Mouse (Mus musculus): Measurements from ENCODE around the gene Nog. TPM values are rescaled to one million over a fixed set of nuclear protein-coding genes. Genes with fewer than 3 reads are reported as not detected.

The Nog gene
- 3.6 and 4.1 TPM in 2 replicates for polyA plus RNA-seq (2014; fragmentation: Nextera tagmentation; extraction: Ambion mirVana)

DNA sequence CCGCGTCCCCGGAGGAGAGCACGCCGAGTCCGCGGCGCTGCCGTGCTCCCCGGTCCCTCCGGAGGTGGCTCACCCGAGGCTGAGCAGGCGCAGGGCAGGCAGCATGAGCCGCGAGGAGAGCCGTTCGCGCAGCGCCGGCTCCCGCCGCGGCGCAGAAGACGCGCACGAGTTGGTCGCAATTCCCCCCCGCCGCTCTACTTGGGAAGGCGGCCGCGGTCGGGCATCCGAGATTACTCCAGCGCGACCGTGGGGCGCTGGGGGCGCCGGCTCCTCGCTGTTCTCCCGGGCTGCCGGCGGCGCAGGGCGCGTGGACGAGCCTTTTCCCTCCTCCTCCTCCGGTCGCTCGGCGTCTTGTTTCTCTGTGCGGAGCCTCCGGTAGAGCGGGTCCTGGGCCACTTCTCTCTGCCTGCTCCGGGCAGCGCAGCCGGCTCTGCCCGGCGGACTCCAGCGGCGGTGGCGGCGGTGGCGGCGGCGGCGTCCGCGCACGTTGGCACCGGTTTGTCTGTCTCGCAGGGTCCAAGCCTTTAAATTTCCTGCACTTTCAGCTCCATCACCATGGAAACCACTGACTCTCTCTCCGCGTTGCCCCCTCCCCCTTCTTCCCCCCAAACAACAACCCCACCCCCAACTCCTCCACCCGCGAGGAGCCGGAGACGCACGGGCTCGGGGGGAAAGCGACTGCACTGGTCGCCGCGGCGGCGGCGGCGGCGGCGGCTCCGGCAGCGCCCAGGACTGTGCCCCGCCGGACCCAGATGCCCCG, at the start of gene Nog:
Gene Nog, minus strand, starts transcription at position 277 of the 760 bp plus-strand sequence.
- under 1% methylated on average over 93 of the region's 97 CpGs for WGBS

DNA sequence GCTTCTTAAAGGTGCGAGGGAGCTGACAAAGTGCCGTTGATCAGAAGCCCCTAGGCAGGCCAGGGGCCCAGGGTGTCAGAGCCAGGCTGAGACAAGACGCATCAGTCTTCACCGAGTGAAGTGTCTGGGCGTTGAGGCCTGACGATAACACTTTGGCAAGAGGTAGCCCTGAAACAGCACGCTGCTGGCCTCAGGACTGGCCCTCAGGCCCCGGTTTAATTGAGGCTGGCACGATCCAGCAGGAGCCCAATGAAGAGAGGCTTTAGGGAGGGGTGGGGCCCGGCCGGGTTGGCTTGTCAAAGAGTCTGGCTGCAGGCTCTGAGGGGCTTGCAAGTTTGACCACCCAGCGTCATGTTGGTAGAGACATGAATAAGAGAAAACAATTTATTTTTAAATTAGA, 38.1 kb upstream of the Nog start:
- no peak for ATAC-seq (replicated peaks; ENCODE audit: low FRiP score, low TSS enrichment, low read depth)
- Histone ChIP-seq H3K9ac (ENCODE audit: low read length) (no peak overlapping the region), H3K27ac (ENCODE audit: low read depth) (no peak overlapping the region), H3K4me1 (replicated peaks; ENCODE audit: control insufficient read depth, insufficient read depth, low read length) (no peaks in the 10 kb centered on the region), H3K4me3 (ENCODE audit: low read depth, low read length) (no peak overlapping the region), H3K36me3 (ENCODE audit: control insufficient read depth, insufficient read depth, low read length) (no peaks in the 10 kb centered on the region), H3K4me2 (ENCODE audit: low read length) (no peak overlapping the region), H3K27me3 (replicated peaks; ENCODE audit: control insufficient read depth, insufficient read depth, low read length) (no peaks in the 10 kb centered on the region), H3K9me3 (ENCODE audit: control insufficient read depth, low read length) (no peaks in the 10 kb centered on the region)
- WGBS = 47% methylated on average over 12 of the region's 12 CpGs
- DNase-seq (ENCODE audit: low spot score) = no peak

More for the DNA sequence above, at the start of gene Nog:
- H3K36me3 ChIP-seq (ENCODE audit: control insufficient read depth, insufficient read depth, low read length) = no peaks in the 10 kb centered on the region
- peak within 1 kb of the TSS; percentile 61 for H3K4me3 ChIP-seq (ENCODE audit: low read depth, low read length)
- peaks cover 6% of the 10 kb centered on the region; the same call in 1 of the 2 replicates for H3K9me3 ChIP-seq (ENCODE audit: control insufficient read depth, low read length)
- H3K4me2 ChIP-seq (ENCODE audit: low read length) = peak within 1 kb of the TSS; percentile 93
- H3K9ac ChIP-seq (ENCODE audit: low read length) = peak within 1 kb of the TSS; percentile 59
- peak; percentile 85 for DNase-seq (ENCODE audit: low spot score)
- peak; percentile 11; the same call in 1 of the 2 replicates for ATAC-seq (replicated peaks; ENCODE audit: low FRiP score, low TSS enrichment, low read depth)
- peaks cover 19% of the 10 kb centered on the region for H3K4me1 ChIP-seq (replicated peaks; ENCODE audit: control insufficient read depth, insufficient read depth, low read length)
- peak within 1 kb of the TSS; percentile 74 for H3K27ac ChIP-seq (ENCODE audit: low read depth)
- peaks cover 20% of the 10 kb centered on the region for H3K27me3 ChIP-seq (replicated peaks; ENCODE audit: control insufficient read depth, insufficient read depth, low read length)

DNA sequence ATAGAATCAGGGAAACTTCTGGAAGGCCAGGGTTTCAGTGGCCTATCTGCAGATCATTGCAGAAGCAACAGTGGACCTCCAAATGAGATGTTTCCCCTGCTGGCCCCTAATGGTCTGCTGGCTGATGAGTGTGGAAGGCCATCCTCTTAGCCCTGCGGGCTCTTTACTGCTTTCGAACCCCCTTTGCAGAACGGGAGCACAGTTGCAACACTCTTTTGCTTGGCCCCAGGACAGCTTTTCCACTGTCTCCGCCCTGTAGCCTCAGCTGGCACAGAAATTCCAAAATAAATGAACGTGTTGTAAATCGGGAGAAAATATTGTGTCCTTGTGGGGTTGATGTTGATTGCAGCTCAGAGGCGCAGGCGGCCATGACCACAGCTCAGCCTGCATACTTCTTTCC, 37.7 kb upstream of the Nog start:
- Histone ChIP-seq H3K27ac (ENCODE audit: low read depth) (no peak overlapping the region), H3K9ac (ENCODE audit: low read length) (no peak overlapping the region), H3K9me3 (ENCODE audit: control insufficient read depth, low read length) (no peaks in the 10 kb centered on the region), H3K27me3 (replicated peaks; ENCODE audit: control insufficient read depth, insufficient read depth, low read length) (no peaks in the 10 kb centered on the region), H3K4me2 (ENCODE audit: low read length) (no peak overlapping the region), H3K4me3 (ENCODE audit: low read depth, low read length) (no peak overlapping the region), H3K36me3 (ENCODE audit: control insufficient read depth, insufficient read depth, low read length) (no peaks in the 10 kb centered on the region), H3K4me1 (replicated peaks; ENCODE audit: control insufficient read depth, insufficient read depth, low read length) (no peaks in the 10 kb centered on the region)
- ATAC-seq (replicated peaks; ENCODE audit: low FRiP score, low TSS enrichment, low read depth) (no peak), DNase-seq (ENCODE audit: low spot score) (no peak)
- WGBS = 71% methylated on average over 8 of the region's 8 CpGs

DNA sequence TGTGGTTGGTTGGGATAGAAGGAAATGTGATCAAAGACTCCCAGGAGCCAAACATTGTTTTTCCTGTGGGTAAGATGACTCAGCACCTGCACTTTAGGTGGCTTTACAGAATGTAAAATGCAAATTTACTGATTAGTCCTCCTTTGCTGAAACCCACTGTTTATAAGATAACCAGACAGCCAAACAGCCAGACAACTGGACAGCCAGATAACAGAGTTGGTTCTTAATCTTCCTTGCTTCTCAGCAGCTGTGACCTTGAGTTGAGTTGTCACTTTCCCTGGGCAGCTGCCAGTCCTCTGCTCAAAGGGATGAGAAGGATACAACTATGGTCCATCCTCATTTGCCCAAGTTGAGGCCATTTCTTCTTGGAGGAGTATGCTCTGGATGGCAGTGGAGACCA, 35.8 kb upstream of the Nog start:
- no peaks in the 10 kb centered on the region for H3K36me3 ChIP-seq (ENCODE audit: control insufficient read depth, insufficient read depth, low read length)

DNA sequence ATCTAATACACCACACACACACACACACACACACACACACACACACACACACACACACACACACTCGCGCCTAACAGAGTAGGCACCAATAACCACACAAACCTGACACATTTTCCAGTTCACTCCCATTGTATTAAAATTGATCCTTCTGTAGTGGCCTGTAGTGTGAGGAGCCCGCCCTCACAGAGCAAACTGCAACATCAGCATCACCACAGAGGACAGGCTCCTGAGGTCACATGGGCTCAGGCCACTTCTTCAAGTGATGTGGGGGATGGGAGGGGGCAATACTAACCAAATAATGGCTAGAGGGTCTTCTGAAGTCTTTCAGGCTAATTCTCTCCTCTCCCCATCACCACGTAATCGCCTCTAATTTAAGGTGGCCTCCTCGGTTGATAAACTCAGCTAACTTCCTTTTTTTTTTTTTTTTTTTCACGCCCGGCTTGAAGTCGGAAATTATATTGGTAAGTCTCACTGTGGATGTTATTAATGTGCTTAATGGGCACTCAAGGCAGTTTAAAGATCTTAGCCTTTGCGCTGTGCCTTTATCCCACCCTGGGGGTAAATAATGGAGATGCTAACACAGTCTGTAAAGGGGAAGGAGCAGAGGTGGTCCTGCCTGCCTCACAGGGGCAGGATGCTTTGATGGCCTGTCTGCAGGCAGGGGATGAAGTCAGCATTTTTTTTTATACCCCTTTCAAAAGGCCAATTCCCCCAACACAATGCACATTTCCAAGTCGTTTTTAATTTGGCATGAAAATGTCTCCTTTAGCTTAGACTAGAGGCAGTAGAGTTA, 25.2 kb upstream of the Nog start:
- H3K9me3 ChIP-seq (ENCODE audit: control insufficient read depth, low read length) = no peaks in the 10 kb centered on the region
- H3K4me2 ChIP-seq (ENCODE audit: low read length) = no peak overlapping the region
- ATAC-seq (replicated peaks; ENCODE audit: low FRiP score, low TSS enrichment, low read depth) (no peak), DNase-seq (ENCODE audit: low spot score) (no peak)
- no peaks in the 10 kb centered on the region for H3K27me3 ChIP-seq (replicated peaks; ENCODE audit: control insufficient read depth, insufficient read depth, low read length)
- no peaks in the 10 kb centered on the region for H3K4me1 ChIP-seq (replicated peaks; ENCODE audit: control insufficient read depth, insufficient read depth, low read length)
- no peak overlapping the region for H3K4me3 ChIP-seq (ENCODE audit: low read depth, low read length)
- H3K36me3 ChIP-seq (ENCODE audit: control insufficient read depth, insufficient read depth, low read length) = no peaks in the 10 kb centered on the region
- WGBS = 61% methylated on average over 11 of the region's 11 CpGs
- H3K27ac ChIP-seq (ENCODE audit: low read depth) = no peak overlapping the region
- no peak overlapping the region for H3K9ac ChIP-seq (ENCODE audit: low read length)

More for the DNA sequence above, 35.8 kb upstream of the Nog start:
- Histone ChIP-seq H3K9me3 (ENCODE audit: control insufficient read depth, low read length) (no peaks in the 10 kb centered on the region), H3K27me3 (replicated peaks; ENCODE audit: control insufficient read depth, insufficient read depth, low read length) (no peaks in the 10 kb centered on the region), H3K4me3 (ENCODE audit: low read depth, low read length) (no peak overlapping the region), H3K27ac (ENCODE audit: low read depth) (no peak overlapping the region), H3K9ac (ENCODE audit: low read length) (no peak overlapping the region), H3K4me2 (ENCODE audit: low read length) (no peak overlapping the region), H3K4me1 (replicated peaks; ENCODE audit: control insufficient read depth, insufficient read depth, low read length) (no peaks in the 10 kb centered on the region)
- DNase-seq (ENCODE audit: low spot score) (no peak), ATAC-seq (replicated peaks; ENCODE audit: low FRiP score, low TSS enrichment, low read depth) (no peak)

DNA sequence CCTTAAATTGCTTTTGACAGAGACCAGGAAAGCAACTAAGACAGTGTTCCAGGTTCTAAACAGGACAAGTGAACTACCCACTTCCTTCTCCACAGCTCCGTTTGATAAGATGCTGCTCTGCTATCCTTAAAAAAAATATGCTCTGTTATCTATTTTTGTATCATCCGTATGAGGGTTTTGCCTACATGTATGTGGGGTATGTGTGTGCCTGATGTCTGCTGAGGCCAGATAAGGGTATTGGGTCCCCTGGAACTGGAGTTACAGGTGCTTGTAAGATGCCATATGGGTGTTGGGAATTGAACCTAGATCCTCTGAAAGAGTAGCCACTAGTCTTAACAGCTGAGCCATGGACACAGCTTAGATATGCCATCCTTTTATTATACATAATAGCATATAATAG, 19.6 kb upstream of the Nog start:
- Histone ChIP-seq H3K4me3 (ENCODE audit: low read depth, low read length) (no peak overlapping the region), H3K36me3 (ENCODE audit: control insufficient read depth, insufficient read depth, low read length) (no peaks in the 10 kb centered on the region), H3K9me3 (ENCODE audit: control insufficient read depth, low read length) (no peaks in the 10 kb centered on the region), H3K4me2 (ENCODE audit: low read length) (no peak overlapping the region), H3K9ac (ENCODE audit: low read length) (no peak overlapping the region), H3K27ac (ENCODE audit: low read depth) (no peak overlapping the region), H3K4me1 (replicated peaks; ENCODE audit: control insufficient read depth, insufficient read depth, low read length) (peaks cover 15% of the 10 kb centered on the region), H3K27me3 (replicated peaks; ENCODE audit: control insufficient read depth, insufficient read depth, low read length) (no peaks in the 10 kb centered on the region)
- DNase-seq (ENCODE audit: low spot score) (no peak), ATAC-seq (replicated peaks; ENCODE audit: low FRiP score, low TSS enrichment, low read depth) (no peak)
- 88% methylated on average over 2 of the region's 2 CpGs for WGBS

DNA sequence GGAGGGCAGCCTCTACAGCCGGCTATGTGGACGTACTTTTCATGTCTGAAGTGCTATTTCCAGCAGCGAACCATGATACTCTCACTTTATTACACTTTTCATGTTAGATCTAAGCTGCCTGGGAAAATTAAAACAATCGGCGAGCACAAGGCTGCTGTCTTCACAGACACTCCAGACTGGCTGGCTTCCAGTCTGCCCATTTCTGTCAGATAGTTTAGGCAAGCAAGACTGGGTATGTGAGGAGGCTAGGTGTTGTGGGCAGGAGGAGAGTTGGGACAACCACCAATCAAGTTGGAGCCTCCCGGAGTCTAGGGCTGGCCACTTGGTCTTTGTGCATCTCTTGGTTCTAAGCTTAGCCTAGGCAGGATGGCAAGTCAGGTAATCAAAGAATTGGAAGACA, 17.5 kb upstream of the Nog start:
- H3K4me1 ChIP-seq (replicated peaks; ENCODE audit: control insufficient read depth, insufficient read depth, low read length) = peaks cover 15% of the 10 kb centered on the region
- no peak overlapping the region for H3K27ac ChIP-seq (ENCODE audit: low read depth)
- no peak overlapping the region for H3K4me3 ChIP-seq (ENCODE audit: low read depth, low read length)
- 37% methylated on average over 6 of the region's 6 CpGs for WGBS
- no peaks in the 10 kb centered on the region for H3K36me3 ChIP-seq (ENCODE audit: control insufficient read depth, insufficient read depth, low read length)
- no peaks in the 10 kb centered on the region for H3K27me3 ChIP-seq (replicated peaks; ENCODE audit: control insufficient read depth, insufficient read depth, low read length)
- H3K9ac ChIP-seq (ENCODE audit: low read length) = no peak overlapping the region
- H3K9me3 ChIP-seq (ENCODE audit: control insufficient read depth, low read length) = no peaks in the 10 kb centered on the region
- H3K4me2 ChIP-seq (ENCODE audit: low read length) = no peak overlapping the region
- DNase-seq (ENCODE audit: low spot score) (no peak), ATAC-seq (replicated peaks; ENCODE audit: low FRiP score, low TSS enrichment, low read depth) (no peak)

DNA sequence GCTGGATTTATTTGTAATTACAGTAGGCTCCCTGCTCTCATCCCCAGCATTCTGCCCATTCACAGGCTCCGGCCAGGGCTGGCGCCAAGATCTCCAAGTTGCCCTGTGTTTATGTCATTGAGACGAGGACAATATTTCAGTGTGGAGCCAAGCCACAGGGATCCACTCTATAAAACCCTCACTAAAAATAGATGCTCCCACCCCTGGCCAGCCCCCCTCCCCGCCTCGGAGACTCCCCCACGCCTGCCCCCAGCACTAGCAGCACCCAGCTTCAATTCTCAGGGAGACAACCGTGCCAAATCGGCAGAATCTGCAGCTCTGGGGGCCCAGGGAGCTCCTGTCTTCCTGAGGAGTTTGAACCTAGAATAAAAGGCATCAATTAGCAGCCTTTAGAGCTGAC, 16.2 kb upstream of the Nog start:
- DNase-seq (ENCODE audit: low spot score) (no peak), ATAC-seq (replicated peaks; ENCODE audit: low FRiP score, low TSS enrichment, low read depth) (0 out of 2 replicates have a peak, but pooled peaks have one; percentile 27)
- Histone ChIP-seq H3K9me3 (ENCODE audit: control insufficient read depth, low read length) (no peaks in the 10 kb centered on the region), H3K4me3 (ENCODE audit: low read depth, low read length) (no peak overlapping the region), H3K27ac (ENCODE audit: low read depth) (peak overlapping the region; percentile 51; the same call in 1 of the 2 replicates), H3K36me3 (ENCODE audit: control insufficient read depth, insufficient read depth, low read length) (no peaks in the 10 kb centered on the region), H3K4me2 (ENCODE audit: low read length) (peak overlapping the region; percentile 15; the same call in 1 of the 2 replicates), H3K9ac (ENCODE audit: low read length) (no peak overlapping the region), H3K27me3 (replicated peaks; ENCODE audit: control insufficient read depth, insufficient read depth, low read length) (no peaks in the 10 kb centered on the region), H3K4me1 (replicated peaks; ENCODE audit: control insufficient read depth, insufficient read depth, low read length) (peaks cover 18% of the 10 kb centered on the region)
- WGBS = 13% methylated on average over 8 of the region's 8 CpGs
